8 mouse cellular contexts compared by ENCODE assay signal in the genomic region with DNA sequence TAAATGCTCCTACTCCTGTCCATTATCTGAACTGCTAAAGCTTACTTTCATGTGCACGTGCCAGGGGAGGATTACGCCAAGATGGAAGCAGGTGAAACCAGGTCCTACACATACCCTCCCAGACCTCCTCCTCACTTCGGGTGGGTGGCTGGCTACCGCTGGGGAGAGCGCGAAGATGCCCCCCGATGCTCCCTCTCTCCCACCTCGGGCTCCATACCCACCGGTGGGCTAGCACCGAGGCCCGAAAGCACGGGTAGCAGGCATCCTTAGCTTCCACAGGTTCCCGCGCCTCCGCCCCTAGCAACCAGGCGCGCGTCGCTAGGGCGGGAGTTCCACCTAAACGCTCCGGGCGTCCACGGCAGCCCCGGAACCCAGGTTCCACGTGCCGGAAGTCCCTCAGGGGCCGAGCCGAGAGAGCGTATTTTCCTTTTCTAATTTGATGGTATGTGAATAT. TPM values are rescaled to one million over a fixed set of nuclear protein-coding genes. Genes with fewer than 3 reads are reported as not detected.
DNase-seq lines count a peak whose midpoint lies in the region; ATAC-seq lines count a peak whose summit lies in the region.

A gene (minus strand): TSS at position 299 of the 454 bp plus-strand sequence.

- peak; percentile 72 to 78 for DNase-seq in CD8-positive naive resting alpha-beta T cell, adult 2 months (ENCODE audit: low read depth in 2 of 2, low spot score in 2 of 2)
- DNase-seq in c-Kit-negative CD71-positive TER-119-positive erythroid progenitor cells, embryonic 14.5 days (ENCODE audit: low read depth, low spot score): peak; percentile 71
- DNase-seq in fibroblast of lung, adult 2 months (ENCODE audit: low read depth): peak; percentile 30
- DNase-seq in kidney, postnatal 10 days: peak; percentile 86
- peak; percentile 55 to 71 for DNase-seq in natural killer cell, adult 2 months (ENCODE audit: low spot score in 2 of 2)

- H3K27me3 ChIP-seq in heart, embryonic 14.5 days (ENCODE audit: control insufficient read depth, insufficient read depth, low read length): no peaks in the 10 kb centered on the region
- H3K27me3 ChIP-seq in liver, embryonic 12.5 days (replicated peaks): no peaks in the 10 kb centered on the region
- H3K27me3 ChIP-seq in stomach, embryonic 14.5 days (ENCODE audit: control insufficient read depth, insufficient read depth, low read length): no peaks in the 10 kb centered on the region

- H3K36me3 ChIP-seq in heart, embryonic 14.5 days (ENCODE audit: control insufficient read depth, insufficient read depth, low read length): no peaks in the 10 kb centered on the region
- no peaks in the 10 kb centered on the region for H3K36me3 ChIP-seq in liver, embryonic 12.5 days
- H3K36me3 ChIP-seq in stomach, embryonic 14.5 days (ENCODE audit: control insufficient read depth, insufficient read depth, low read length): no peaks in the 10 kb centered on the region

- H3K9ac ChIP-seq in heart, embryonic 14.5 days (ENCODE audit: low read length): peak within 1 kb of the TSS; percentile 62
- H3K9ac ChIP-seq in liver, embryonic 12.5 days: peak within 1 kb of the TSS; percentile 68
- H3K9ac ChIP-seq in stomach, embryonic 14.5 days (replicated peaks; ENCODE audit: low read depth, low read length): peak within 1 kb of the TSS; percentile 64; the same call in 1 of the 2 replicates

- peak within 1 kb of the TSS; percentile 74 for H3K4me2 ChIP-seq in heart, embryonic 14.5 days (ENCODE audit: low read length)
- peak within 1 kb of the TSS; percentile 90 for H3K4me2 ChIP-seq in liver, embryonic 12.5 days
- H3K4me2 ChIP-seq in stomach, embryonic 14.5 days (replicated peaks; ENCODE audit: low read depth, low read length): peak within 1 kb of the TSS; percentile 71

- no peaks in the 10 kb centered on the region for H3K4me1 ChIP-seq in heart, embryonic 14.5 days (ENCODE audit: control insufficient read depth in 2 of 2, insufficient read depth in 2 of 2, low read length in 2 of 2)
- peaks cover 14% of the 10 kb centered on the region for H3K4me1 ChIP-seq in liver, embryonic 12.5 days
- H3K4me1 ChIP-seq in stomach, embryonic 14.5 days (ENCODE audit: control insufficient read depth, insufficient read depth, low read length): no peaks in the 10 kb centered on the region

- H3K27ac ChIP-seq in heart, embryonic 14.5 days (replicated peaks in 1 of 2; ENCODE audit: control insufficient read depth in 1 of 2, insufficient read depth in 1 of 2, low read depth in 2 of 2, low read length in 2 of 2): no peak within 1 kb of the TSS
- H3K27ac ChIP-seq in liver, embryonic 12.5 days: no peak within 1 kb of the TSS
- H3K27ac ChIP-seq in stomach, embryonic 14.5 days (ENCODE audit: low read length): no peak within 1 kb of the TSS

- H3K9me3 ChIP-seq in heart, embryonic 14.5 days (ENCODE audit: control insufficient read depth, low read length): no peaks in the 10 kb centered on the region
- H3K9me3 ChIP-seq in liver, embryonic 12.5 days (replicated peaks): no peaks in the 10 kb centered on the region
- H3K9me3 ChIP-seq in stomach, embryonic 14.5 days (ENCODE audit: control insufficient read depth, low read depth, low read length): no peaks in the 10 kb centered on the region

- peak within 1 kb of the TSS; percentile 50 to 94 for H3K4me3 ChIP-seq in heart, embryonic 14.5 days (ENCODE audit: control insufficient read depth in 1 of 2, insufficient read depth in 1 of 2, low read depth in 1 of 2, low read length in 2 of 2)
- peak within 1 kb of the TSS; percentile 69 for H3K4me3 ChIP-seq in liver, embryonic 12.5 days
- H3K4me3 ChIP-seq in stomach, embryonic 14.5 days (ENCODE audit: low read depth, low read length): peak within 1 kb of the TSS; percentile 70

- peak; percentile 78 for ATAC-seq in heart, embryonic 14.5 days (ENCODE audit: insufficient number of reproducible peaks, insufficient read depth, low FRiP score, low read depth)
- ATAC-seq in liver, embryonic 12.5 days: peak; percentile 90
- peak; percentile 90 for ATAC-seq in stomach, embryonic 14.5 days (ENCODE audit: insufficient number of reproducible peaks, insufficient read depth, low FRiP score, low read depth)

- WGBS in heart, embryonic 14.5 days: under 1% methylated on average over 30 of the region's 30 CpGs
- 1% methylated on average over 30 of the region's 30 CpGs for WGBS in liver, embryonic 12.5 days (ENCODE audit: insufficient replicate concordance)
- WGBS in stomach, embryonic 14.5 days: under 1% methylated on average over 30 of the region's 30 CpGs

RNA-seq across cellular contexts. Expression of the gene that starts here (rescaled TPM):
- 2.6 and 2.8 TPM in 2 replicates for polyA plus RNA-seq in heart, embryonic 14.5 days (2014; fragmentation: Nextera tagmentation; extraction: Ambion mirVana)
- 2.4 and 2.6 TPM in 2 replicates for polyA plus RNA-seq in liver, embryonic 12.5 days (2016; fragmentation: Nextera tagmentation; extraction: Ambion mirVana)
- polyA plus RNA-seq in stomach, embryonic 14.5 days (2014; fragmentation: Nextera tagmentation; extraction: Ambion mirVana): 10.9 and 11.0 TPM in 2 replicates

Comparison
In these comparisons a context has a peak if more than half of its experiments do, and no peak if none do; other contexts are left out.
1. DNase-seq: peak in every context shown above with its lines; median percentile 86 in kidney, postnatal 10 days; 75 in CD8-positive naive resting alpha-beta T cell, adult 2 months; 71 in c-Kit-negative CD71-positive TER-119-positive erythroid progenitor cells, embryonic 14.5 days; 63 in natural killer cell, adult 2 months; 30 in fibroblast of lung, adult 2 months.